Mouse (Mus musculus) embryo, embryonic 11 days (tissue): ENCODE measurements at regions not wholly inside any gene's neighbourhood (a gene's known extent, or its start where the extent isn't known, plus 50 kb on each side); places are given as distances from the start of the nearest gene placed in this dataset.

Experiments used
- DNase-seq: peaks from one replicate; pipeline ENCODE4 v3.0.0-alpha.2; 2015

GRCm38 (mm10) chr13:116795041-116795440 is 230.3 kb downstream of the Parp8 start:
- DNase-seq: peak; percentile 8

DNA sequence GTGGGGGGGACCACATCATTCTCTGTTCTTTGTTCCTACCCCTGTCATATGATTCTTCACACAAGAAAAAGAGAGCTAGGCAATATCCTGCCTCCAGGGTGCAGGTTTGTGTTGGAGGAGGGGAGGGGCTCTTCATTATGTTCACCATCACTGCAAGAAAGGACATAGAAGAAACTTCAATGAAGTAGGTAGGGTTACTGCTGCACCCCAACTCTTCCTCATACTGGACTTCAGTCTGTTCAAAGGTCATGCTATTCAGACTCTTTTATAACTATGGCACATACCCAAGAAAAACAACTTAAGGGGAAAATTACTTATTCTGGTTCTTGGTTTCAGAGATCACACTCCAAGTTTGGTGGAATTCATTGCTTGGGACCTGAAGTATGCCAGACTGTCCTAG is 243.7 kb downstream of the Parp8 start:
- no peak for DNase-seq

- no peak for DNase-seq
These were observed 259.8 kb downstream of the Parp8 start for GRCm38 (mm10) chr13:116765491-116765890.

- DNase-seq: no peak
These were observed 265.4 kb downstream of the Parp8 start for GRCm38 (mm10) chr13:116759912-116760311.

- DNase-seq: no peak
These were observed 284.5 kb downstream of the Parp8 start for GRCm38 (mm10) chr13:116740825-116741224.

GRCm38 (mm10) chr13:116723361-116724153 is 301.8 kb downstream of the Parp8 start:
- DNase-seq: no peak

DNA sequence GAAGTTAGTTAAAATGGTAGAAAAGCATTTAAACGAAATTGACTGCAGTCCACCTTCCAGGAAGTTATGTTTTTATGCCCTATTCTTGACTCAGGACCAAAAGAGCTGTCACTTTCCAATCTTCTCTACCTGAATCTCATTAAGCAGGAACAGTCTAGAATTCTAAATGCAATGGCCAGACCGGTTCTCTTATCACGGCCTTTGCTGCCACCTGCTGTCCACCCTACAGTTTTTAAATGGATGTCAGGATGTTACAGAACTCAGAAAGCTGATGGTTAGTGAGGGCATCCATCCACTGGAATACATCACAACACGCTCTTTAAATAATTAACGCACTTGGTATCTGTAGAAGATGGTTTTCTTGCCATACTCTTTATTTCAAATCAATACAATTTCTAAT is 310.5 kb downstream of the Parp8 start:
- peak; percentile 76 for DNase-seq

DNA sequence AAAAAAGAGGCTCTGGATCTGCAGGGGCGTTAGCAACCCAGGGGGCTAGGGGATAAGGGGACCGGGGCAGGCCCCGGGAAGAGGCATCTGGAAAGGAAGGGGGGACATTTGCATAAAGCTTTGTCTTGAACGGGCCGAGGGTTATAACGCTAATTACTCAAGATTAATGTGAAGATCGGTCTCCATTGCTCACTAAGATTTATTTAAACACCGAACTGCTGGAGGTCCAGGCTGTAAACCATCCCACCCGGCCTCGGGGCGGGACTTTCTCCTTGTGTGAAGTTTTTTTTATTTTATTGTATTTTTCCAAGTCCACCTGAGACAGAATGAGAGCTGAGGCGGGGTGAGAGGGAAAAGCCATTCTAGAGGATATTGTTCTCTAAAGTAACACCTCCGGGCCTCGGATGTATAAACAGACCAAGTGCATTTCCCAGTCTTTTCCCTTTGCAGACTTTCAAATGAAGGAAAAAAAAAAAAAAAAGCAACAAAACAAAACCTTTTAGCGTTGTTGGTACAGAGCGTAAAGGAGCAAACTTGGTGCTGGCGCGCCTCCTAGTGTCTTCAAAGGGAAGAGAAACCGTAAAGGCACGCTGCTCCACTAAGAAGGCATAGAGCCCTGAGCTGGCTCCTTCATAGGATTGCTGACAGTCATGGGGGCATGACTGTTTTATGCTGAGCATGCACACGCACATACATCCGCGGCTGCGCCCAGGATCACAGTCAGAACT is 313.3 kb downstream of the Parp8 start:
- peak; percentile 88 for DNase-seq

GRCm38 (mm10) chr13:116711148-116711865 is 314.0 kb downstream of the Parp8 start:
- DNase-seq: peak; percentile 65

DNA sequence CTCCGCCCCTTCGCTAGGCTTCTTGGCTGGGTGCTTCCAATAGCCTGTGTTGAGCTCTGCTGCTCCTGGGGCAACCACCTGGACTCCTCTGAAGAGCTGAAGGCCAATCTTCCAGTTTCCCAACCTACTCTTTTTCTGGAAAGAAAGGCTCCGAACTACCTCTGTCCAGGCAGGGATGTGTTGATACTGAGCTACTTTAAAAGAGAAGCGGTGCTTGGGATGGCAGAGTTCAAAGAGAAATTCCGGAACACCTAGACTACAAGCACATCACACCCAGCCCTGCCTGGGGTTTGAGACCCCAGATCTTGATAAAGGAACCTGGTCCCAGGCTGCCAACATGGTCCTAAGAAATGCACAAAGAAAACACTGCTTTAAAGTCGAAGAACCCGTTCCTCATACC is 315.7 kb downstream of the Parp8 start:
- DNase-seq: peak; percentile 38

- DNase-seq: peak; percentile 59
These were observed 316.5 kb downstream of the Parp8 start for GRCm38 (mm10) chr13:116708846-116709245.

DNA sequence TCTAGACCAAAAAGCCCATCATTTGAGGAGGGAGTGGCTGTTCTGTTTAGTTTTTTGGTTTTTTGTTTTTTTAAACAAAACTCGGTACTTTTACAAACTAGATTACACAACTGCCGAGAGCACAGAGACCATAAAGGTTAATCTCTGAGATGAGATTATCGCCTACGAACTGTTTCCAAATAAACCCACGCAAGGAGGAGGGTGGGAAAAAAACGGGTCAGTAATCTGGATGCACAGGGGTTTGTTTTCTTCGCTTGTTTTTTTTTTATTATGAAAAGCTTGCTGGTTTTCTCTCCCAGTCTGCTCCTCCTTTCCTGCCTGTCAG is 316.9 kb downstream of the Parp8 start:
- no peak for DNase-seq

GRCm38 (mm10) chr13:116707621-116708455 is 317.5 kb downstream of the Parp8 start:
- peak; percentile 47 for DNase-seq

DNA sequence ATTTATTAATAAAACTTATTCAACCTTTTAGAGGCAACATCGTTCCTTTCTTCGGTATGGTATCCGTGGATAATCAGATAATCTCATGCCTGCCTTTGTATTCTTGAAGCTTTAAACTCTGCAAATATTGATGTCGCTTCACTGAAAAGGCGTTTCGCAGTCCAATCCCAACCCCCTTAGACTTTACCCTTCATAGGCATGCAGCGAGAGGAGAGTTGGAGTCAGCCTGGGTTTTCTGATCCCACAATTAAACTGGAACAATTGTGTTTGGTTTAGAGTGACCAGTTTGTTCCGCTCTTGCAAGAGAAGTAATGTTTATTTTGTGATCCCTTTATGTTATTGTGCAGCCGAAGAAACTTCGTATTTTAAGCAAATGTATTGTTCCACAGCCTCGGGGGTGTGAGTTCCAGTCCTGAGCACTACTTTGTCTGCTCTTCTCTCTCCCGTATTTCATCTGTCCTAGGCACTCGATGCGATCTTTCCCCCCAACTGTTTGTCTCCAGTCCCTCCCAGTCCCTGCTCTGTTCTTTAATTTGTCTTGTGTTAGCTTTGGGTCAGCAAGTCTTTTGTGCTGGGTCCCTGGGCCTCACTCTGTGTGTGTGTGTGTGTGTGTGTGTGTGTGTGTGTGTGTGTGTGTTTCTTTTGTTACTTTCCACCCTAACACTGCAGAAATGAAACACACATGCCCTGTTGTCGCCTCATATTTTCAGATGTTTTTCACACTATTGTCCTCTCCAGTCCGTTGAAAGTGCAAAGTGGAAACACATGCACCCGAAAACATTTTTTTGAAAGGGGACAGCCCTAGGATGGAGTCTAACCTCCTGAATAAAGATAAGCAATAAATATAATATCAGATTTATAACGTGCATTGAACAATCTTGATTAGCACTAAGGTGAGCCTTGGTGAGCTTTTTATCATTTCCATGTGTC is 318.7 kb downstream of the Parp8 start:
- DNase-seq: peak; percentile 70

DNA sequence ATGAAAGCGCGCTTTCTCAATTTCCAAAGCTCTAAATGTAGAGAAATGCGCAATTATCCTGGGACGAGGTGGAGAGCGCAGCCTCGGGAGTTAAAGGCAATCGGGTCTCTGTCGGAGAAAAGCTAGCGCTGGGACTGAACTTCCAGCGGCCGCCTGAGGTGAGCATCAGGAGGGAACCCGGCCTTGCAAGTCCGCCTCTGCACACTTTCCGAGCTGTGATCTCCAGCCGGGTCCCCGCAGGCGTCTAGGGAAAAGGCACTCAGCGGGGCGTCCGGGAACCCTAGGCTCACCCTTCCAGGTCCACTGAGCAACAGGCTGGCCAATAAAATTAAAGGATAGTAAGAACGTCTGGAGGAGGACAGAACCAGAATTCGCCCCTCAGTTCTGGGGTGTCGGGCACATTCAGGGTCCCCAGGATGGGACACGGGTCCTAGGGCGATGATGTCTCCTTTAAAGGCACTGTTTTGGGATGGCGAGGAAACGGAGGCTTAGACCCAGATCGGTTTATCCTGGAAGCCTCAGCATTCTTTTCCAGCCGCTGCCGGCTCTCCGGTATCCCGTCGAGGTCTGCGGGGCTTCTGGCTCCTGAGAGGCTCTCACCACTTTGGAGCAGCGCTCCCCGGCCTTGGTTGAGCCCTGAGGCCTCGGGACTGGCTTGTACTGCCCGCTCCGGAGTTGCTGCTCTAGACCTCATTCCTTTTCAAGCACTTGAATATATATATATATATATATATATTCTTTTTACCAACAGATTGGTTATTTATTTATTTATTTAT is 319.5 kb downstream of the Parp8 start:
- DNase-seq: peak; percentile 71

- no peak for DNase-seq
These were observed 336.6 kb downstream of the Parp8 start for GRCm38 (mm10) chr13:116688714-116689113.
